Mouse (Mus musculus): ENCODE results near the gene Ube2ql1. TPM values are rescaled to one million over a fixed set of nuclear protein-coding genes. Genes with fewer than 3 reads are reported as not detected.

The Ube2ql1 gene
- polyA plus RNA-seq, 1 experiment from 2014 or later: 0.80 TPM

DNA sequence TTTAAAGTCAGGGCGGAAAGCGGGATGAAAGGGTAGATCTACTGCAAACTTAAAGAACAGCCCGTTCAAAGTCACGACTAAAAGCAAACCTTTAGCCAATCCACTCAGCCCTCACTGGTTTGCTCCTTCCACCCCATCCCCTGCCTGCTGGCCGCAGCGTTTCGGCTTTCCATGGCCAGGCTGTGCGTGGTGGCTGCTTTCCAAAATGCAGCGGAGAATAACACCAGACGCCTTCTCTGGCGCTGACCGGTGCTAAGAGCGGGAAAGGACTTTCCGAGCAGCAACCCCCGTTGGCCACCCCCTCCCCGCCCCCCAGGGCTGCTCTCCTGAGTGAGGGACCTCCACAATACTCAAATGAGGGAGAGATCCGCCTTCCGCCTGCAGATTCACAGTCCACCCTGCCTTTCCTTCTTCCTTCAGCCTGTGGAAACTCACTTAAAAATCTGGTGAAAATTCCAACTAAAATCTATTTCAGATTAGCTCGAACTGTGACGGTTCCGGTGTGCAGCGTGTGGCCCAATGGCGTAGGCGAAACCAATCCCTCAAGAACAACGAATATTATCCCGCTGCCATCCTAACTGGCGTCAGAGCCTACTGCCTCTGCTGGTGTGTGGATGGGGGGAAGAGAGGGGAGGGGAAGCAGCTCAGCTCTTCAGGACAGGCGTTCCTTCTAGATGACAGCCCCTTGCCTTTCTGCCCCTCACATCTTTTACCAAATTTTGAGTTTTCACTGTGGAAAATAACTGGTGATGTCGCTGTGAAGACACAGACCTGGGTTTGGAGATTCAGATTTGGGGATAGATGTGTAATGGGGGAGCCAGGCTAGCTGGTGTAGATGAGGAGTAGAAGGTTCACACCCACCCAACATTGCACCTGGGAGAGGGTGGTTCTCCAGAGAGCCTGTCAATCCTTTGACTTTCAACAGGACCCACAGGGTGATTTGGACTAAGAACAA, 919 bp upstream of the Ube2ql1 start:
- 3% methylated on average over 29 of the region's 29 CpGs for WGBS
- H3K4me1 ChIP-seq: peaks cover 31% of the 10 kb centered on the region
- H3K9me3 ChIP-seq: no peaks in the 10 kb centered on the region
- H3K27me3 ChIP-seq (replicated peaks; ENCODE audit: low read depth, poor library complexity, severe bottlenecking): peaks cover 63% of the 10 kb centered on the region
- peak; percentile 57 for DNase-seq (ENCODE audit: low spot score)
- H3K4me3 ChIP-seq: peak overlapping the region; percentile 73
- peak overlapping the region; percentile 51 for H3K27ac ChIP-seq (replicated peaks)
- H3K36me3 ChIP-seq (replicated peaks): no peaks in the 10 kb centered on the region

DNA sequence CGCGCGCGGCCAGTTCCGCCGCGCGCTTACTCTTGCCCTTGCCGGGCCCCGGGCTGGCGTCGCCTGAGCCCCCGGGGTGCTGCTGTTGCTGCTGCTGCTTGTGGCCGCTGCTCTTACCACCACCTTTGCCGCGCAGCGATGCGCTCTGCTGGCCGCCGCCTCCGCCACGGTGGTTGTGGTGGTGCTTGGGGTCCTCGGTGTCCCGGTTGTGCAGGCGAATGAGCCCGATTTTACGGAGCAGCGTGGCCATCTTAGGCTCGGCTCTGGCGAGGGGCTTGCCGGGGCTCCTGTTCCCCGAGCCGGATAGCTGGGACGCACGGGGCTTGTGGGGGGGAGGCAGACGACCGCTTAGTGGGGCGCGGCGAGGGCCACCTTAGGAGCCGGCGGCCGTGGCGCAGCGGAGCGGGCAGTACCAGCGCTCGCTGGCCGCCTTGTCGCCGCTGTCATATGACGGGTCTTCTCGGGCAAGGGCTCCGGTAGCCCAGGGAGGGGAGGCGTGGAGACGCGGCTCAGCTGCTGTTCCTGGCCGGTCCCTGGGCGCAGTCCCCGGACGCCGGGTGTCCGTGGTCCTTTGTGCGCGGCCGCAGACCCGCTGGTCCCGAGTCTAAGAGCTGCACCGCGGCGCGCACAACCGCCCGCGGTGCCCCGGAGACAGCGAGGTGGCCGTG, 464 bp downstream of the Ube2ql1 start:
- peak overlapping the region; percentile 63 for H3K27ac ChIP-seq (replicated peaks)
- peaks cover 74% of the 10 kb centered on the region for H3K27me3 ChIP-seq (replicated peaks; ENCODE audit: low read depth, poor library complexity, severe bottlenecking)
- H3K9me3 ChIP-seq: no peaks in the 10 kb centered on the region

DNA sequence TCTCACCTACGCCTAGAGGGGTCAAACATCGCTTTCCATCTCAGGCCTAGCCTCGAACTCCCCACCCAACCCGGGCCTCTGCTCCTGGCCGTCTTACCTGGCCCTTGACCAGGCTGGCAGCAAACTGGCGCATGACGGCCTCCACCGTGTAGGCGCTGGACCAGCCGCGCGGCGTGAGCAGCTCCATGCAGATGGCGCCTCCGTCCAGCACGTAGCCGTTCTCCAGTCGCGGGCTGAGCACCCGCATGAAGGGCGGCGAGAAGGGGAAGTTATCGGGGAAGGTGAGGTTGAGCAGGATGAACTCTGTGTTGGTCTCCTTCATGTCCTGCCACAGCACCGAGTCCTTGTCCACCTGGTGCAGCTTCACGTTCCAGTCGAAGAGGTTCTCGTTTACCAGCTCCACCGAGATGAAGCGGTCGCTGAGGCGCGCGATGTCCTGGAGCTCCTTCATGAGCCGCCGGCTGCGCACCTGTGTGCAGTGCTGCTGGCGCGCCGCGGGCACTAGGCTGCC, 1.2 kb downstream of the Ube2ql1 start:
- Histone ChIP-seq H3K4me3 (peak overlapping the region; percentile 73), H3K27me3 (replicated peaks; ENCODE audit: low read depth, poor library complexity, severe bottlenecking) (peaks cover 74% of the 10 kb centered on the region), H3K4me1 (peaks cover 31% of the 10 kb centered on the region), H3K9me3 (no peaks in the 10 kb centered on the region), H3K36me3 (replicated peaks) (no peaks in the 10 kb centered on the region), H3K27ac (replicated peaks) (no peak overlapping the region)
- peak; percentile 62 for DNase-seq (ENCODE audit: low spot score)
- under 1% methylated on average over 40 of the region's 40 CpGs for WGBS

More for the DNA sequence above, 464 bp downstream of the Ube2ql1 start:
- H3K4me3 ChIP-seq: peak overlapping the region; percentile 73
- WGBS: under 1% methylated on average over 78 of the region's 78 CpGs
- peaks cover 31% of the 10 kb centered on the region for H3K4me1 ChIP-seq
- peak; percentile 66 for DNase-seq (ENCODE audit: low spot score)
- H3K36me3 ChIP-seq (replicated peaks): no peaks in the 10 kb centered on the region

DNA sequence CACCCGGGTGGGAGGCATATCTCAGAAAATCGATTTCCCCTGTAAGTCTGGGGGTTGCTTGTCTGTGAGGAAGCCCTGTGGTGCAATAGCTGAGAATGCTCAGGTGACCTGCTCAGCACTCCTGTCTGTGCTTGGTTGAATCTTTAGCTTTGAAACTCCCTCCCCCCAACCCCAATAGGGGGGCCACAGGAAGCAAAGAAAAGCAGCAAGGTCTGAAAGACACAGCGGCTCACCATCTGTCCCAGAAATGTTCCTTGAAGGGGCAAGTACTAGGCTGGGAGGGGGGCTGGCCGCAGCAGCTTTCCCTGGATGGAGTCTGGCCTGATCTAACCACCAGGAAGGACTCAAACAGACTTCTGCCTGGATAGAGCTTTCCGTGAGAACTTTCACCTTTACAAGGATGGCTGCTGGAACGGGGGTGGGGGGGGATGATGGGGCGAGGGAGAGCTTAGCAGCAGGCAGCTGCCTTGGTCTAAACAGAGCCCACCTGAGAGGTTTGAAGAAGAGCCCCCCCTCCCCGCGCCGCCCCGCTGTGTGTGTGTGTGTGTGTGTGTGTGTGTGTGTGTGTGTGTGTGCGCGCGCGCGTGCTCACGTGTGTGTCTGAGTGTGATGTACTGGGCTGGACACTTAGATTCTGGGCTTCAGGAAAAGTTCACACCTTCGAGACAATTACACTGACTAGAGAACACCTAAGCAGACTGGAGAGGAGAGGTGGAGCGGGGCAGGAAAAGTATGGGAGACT, 2.1 kb downstream of the Ube2ql1 start:
- peaks cover 74% of the 10 kb centered on the region for H3K27me3 ChIP-seq (replicated peaks; ENCODE audit: low read depth, poor library complexity, severe bottlenecking)
- no peaks in the 10 kb centered on the region for H3K36me3 ChIP-seq (replicated peaks)
- 12% methylated on average over 19 of the region's 19 CpGs for WGBS

DNA sequence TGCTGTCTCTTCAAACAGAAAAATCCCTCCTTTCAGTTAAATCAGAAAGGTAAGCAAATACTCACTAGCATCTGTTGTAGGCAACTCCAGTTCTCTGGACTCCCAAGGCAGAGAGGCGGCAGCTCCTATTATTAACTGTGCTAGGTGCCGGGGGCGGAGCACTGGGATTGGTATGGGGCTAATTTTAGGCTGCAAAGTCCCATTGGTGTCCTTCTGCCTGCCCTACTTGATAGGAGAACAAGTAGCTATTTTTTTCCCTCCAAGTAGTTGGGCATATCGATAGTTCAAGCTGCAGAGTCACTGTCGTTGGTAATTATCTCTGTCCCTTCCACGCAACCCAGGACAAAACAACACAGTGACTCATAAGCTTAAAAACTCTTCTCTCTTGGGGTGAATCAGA, 7.1 kb downstream of the Ube2ql1 start:
- no peak overlapping the region for H3K27ac ChIP-seq (replicated peaks)
- H3K4me3 ChIP-seq: no peak overlapping the region
- peaks cover 3% of the 10 kb centered on the region for H3K4me1 ChIP-seq
- H3K27me3 ChIP-seq (replicated peaks; ENCODE audit: low read depth, poor library complexity, severe bottlenecking): peaks cover 32% of the 10 kb centered on the region
- no peaks in the 10 kb centered on the region for H3K36me3 ChIP-seq (replicated peaks)
- 90% methylated on average over 6 of the region's 6 CpGs for WGBS
- H3K9me3 ChIP-seq: no peaks in the 10 kb centered on the region
- DNase-seq (ENCODE audit: low spot score): no peak

More for the DNA sequence above, 2.1 kb downstream of the Ube2ql1 start:
- Histone ChIP-seq H3K4me1 (peaks cover 31% of the 10 kb centered on the region), H3K27ac (replicated peaks) (no peak overlapping the region), H3K4me3 (peak overlapping the region; percentile 73), H3K9me3 (no peaks in the 10 kb centered on the region)
- peak; percentile 18 for DNase-seq (ENCODE audit: low spot score)

DNA sequence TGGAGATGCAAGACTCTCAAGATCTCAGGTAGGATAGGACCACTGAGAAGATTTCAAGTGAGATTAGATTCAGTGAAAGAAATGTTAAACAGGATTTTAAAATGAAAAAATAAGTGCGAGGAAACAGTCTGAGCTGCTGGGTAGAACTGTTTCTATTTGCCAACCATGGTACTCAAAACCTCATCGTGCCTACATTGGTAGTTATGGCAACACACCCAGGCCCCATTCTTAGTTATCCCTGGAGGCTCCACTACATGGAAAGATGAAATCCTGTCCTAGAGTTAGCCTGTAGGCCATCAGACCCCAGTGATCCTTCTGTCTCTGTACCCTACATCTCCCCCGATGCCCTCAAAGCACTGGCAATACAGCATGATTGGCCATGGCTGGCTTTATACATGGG, 14.3 kb downstream of the Ube2ql1 start:
- H3K9me3 ChIP-seq: no peaks in the 10 kb centered on the region
- DNase-seq (ENCODE audit: low spot score): no peak
- H3K4me1 ChIP-seq: 0 out of 2 replicates have a peak, but pooled peaks cover 4% of the 10 kb centered on the region
- H3K4me3 ChIP-seq: no peak overlapping the region
- no peaks in the 10 kb centered on the region for H3K36me3 ChIP-seq (replicated peaks)
- 90% methylated on average over 3 of the region's 3 CpGs for WGBS
- no peak overlapping the region for H3K27ac ChIP-seq (replicated peaks)
- H3K27me3 ChIP-seq (replicated peaks; ENCODE audit: low read depth, poor library complexity, severe bottlenecking): no peaks in the 10 kb centered on the region

DNA sequence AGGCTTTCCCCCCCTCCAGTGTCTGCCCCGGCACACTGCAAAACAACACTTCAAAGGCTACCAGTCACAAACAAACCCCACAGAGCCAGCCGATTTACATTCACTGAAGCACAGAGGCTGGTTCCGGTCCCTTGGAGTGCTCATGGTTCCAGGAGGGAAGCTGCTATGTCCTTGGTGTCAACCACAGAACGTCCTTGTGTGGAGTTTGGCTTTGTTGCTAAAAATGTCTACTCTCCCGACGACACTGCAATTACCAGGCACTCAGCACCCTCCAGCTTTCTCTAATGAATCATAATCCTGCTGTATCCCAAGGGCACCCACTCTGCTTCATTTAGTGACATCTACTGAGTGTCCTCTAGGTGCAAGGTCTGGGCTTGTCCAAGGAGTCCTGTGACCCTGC, 18.5 kb downstream of the Ube2ql1 start:
- no peak for DNase-seq (ENCODE audit: low spot score)
- no peak overlapping the region for H3K27ac ChIP-seq (replicated peaks)
- H3K4me1 ChIP-seq: peaks cover 11% of the 10 kb centered on the region
- no peaks in the 10 kb centered on the region for H3K9me3 ChIP-seq
- no peaks in the 10 kb centered on the region; the same call in 1 of the 2 replicates for H3K27me3 ChIP-seq (replicated peaks; ENCODE audit: low read depth, poor library complexity, severe bottlenecking)
- no peak overlapping the region for H3K4me3 ChIP-seq
- 18% methylated on average over 6 of the region's 6 CpGs for WGBS
- H3K36me3 ChIP-seq (replicated peaks): no peaks in the 10 kb centered on the region

DNA sequence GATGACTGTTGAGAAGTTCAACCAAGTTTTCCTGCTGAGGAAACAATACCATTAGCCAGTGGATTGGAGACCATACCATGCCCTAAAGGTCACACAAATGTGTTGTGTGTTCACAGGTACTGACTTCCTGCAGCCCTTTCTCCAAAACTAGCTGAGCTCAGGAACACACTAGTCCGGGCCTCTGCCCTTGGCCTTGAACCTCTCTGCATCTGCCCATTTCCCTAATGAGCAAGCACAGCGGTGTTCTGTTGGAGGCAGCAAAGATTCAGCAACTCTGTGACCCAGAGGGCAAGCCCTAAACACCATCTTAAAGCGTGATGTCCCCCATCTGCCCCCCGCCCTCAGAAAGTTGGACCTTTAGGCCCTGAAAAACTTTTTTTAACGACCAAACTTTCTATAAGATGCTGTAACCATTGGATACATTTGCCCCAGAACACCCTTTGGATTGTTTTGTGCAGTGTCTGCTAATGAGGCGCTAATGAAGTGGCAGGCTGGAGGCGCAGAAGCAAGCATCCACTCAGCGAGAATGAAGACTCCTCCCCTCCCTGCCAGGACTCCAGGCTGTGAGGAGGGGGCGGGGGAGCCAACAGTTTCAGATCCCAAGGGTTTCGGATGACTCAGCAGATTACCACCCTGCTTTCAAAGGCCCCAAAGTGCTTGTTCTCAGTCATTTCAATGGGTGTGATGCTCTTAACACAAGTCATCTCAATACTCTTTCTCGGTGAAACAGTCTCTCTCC, 21.7 kb downstream of the Ube2ql1 start:
- 13% methylated on average over 11 of the region's 11 CpGs for WGBS
- H3K36me3 ChIP-seq (replicated peaks): no peaks in the 10 kb centered on the region
- H3K27ac ChIP-seq (replicated peaks): no peak overlapping the region
- H3K4me3 ChIP-seq: no peak overlapping the region
- H3K9me3 ChIP-seq: no peaks in the 10 kb centered on the region
- H3K27me3 ChIP-seq (replicated peaks; ENCODE audit: low read depth, poor library complexity, severe bottlenecking): no peaks in the 10 kb centered on the region; the same call in 1 of the 2 replicates
- peaks cover 11% of the 10 kb centered on the region for H3K4me1 ChIP-seq
- DNase-seq (ENCODE audit: low spot score): peak; percentile 46

DNA sequence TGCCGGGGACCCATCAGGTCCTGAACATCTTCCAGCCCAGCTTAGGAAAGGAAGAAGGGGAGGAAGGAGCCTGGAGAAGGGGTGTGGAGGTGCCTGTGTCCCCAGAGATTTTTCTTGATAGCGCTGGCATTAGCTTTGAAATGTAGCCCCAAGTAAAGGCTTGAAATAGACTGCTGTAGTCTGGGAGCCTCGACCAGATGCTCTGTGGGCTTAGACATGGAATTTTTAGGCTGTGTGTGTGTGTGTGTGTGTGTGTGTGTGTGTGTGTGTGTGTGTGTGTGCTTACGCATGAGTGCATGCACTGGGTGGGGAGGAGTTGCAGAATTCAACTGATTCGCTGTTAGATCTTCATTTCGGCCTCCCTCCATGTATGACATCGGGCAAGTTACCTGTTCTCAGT, 31.5 kb downstream of the Ube2ql1 start:
- no peaks in the 10 kb centered on the region for H3K9me3 ChIP-seq
- no peak overlapping the region for H3K4me3 ChIP-seq
- H3K27ac ChIP-seq (replicated peaks): no peak overlapping the region
- 94% methylated on average over 7 of the region's 7 CpGs for WGBS
- DNase-seq (ENCODE audit: low spot score): no peak
- H3K27me3 ChIP-seq (replicated peaks; ENCODE audit: low read depth, poor library complexity, severe bottlenecking): peaks cover 14% of the 10 kb centered on the region
- H3K4me1 ChIP-seq: no peaks in the 10 kb centered on the region
- H3K36me3 ChIP-seq (replicated peaks): no peaks in the 10 kb centered on the region

DNA sequence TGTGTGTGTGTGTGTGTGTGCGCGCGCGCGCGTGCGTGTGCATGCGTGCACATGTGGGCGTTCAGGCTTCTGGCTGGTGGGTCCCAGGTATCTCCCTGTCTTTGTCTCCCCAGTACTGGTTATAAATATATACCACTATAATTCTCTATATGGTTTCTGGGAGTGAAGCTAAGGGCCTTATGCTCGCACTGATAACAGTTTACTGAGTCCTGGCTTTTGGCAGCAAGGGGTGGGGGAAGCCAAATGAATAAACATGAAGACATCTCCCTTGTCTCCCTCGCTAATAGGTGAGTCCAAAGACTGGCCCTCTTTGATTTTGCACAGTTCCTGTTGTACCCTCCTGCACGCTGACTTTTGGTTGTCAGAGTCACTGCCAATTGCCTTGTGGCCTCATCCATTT, 32.2 kb downstream of the Ube2ql1 start:
- Histone ChIP-seq H3K4me1 (no peaks in the 10 kb centered on the region), H3K36me3 (replicated peaks) (no peaks in the 10 kb centered on the region), H3K27ac (replicated peaks) (no peak overlapping the region), H3K9me3 (no peaks in the 10 kb centered on the region), H3K27me3 (replicated peaks; ENCODE audit: low read depth, poor library complexity, severe bottlenecking) (peaks cover 17% of the 10 kb centered on the region), H3K4me3 (no peak overlapping the region)
- 90% methylated on average over 12 of the region's 12 CpGs for WGBS
- no peak for DNase-seq (ENCODE audit: low spot score)

DNA sequence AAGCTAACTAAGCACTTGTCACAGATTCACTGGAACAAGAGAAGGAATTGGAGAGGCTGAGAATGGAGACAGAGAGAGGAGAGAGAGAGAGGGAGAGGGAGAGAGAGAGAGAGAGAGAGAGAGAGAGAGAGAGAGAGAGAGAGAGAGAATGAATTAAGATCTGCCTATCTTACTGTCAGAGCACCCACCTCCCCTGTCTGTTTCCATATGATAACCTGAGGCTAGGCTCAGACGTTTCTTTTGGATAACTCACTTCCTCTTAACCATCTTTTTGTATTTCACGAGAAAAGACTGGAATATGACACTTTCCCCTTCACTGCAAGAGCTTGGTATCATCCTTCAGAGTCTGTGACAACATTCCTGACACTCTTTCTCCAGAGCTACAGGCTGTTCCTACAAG, 32.8 kb downstream of the Ube2ql1 start:
- no peaks in the 10 kb centered on the region for H3K4me1 ChIP-seq
- no peak for DNase-seq (ENCODE audit: low spot score)
- no peak overlapping the region for H3K4me3 ChIP-seq
- no peak overlapping the region for H3K27ac ChIP-seq (replicated peaks)
- 51% methylated on average over 2 of the region's 2 CpGs for WGBS
- no peaks in the 10 kb centered on the region for H3K9me3 ChIP-seq
- no peaks in the 10 kb centered on the region for H3K36me3 ChIP-seq (replicated peaks)
- H3K27me3 ChIP-seq (replicated peaks; ENCODE audit: low read depth, poor library complexity, severe bottlenecking): peaks cover 17% of the 10 kb centered on the region
